In genomic region chr11:8811506-8812100, GRCm38 (mm10) we compare ENCODE assay signal across 16 mouse cellular contexts.
DNase-seq lines count a peak whose midpoint lies in the region; ATAC-seq and TF ChIP-seq lines count a peak whose summit lies in the region.
"Had no signal": no experiment of that assay in that cellular context is flagged by ENCODE, and none has a peak within 500 bp of the region (broad histone marks: within the 10 kb centered on the region; RNA-seq: fewer than 3 reads in every experiment).

No protein-coding gene starts in this region.

- DNase-seq in hindbrain, postnatal 0 days (ENCODE audit: low spot score), result no peak
- peak; percentile 49 for DNase-seq in neural tube, embryonic 10.5 days (ENCODE audit: extremely low spot score, low spot score)
- peak; percentile 63 for DNase-seq in embryonic facial prominence, embryonic 10.5 days (ENCODE audit: low spot score)
- no peak for DNase-seq in cerebellum, postnatal 36 days
- DNase-seq in testis, postnatal 10 days (ENCODE audit: low spot score), result no peak
- no peak for DNase-seq in layer of hippocampus, adult 9-11 months
- DNase-seq: adrenal gland, postnatal 36 days; cerebellum, adult 2 months; right cerebral cortex, postnatal 25 days had no signal

- no peaks in the 10 kb centered on the region for H3K36me3 ChIP-seq in hindbrain, postnatal 0 days (ENCODE audit: insufficient read depth, low read length)
- H3K36me3 ChIP-seq in hindbrain, embryonic 12.5 days, result no peaks in the 10 kb centered on the region
- H3K36me3 ChIP-seq in neural tube, embryonic 15.5 days, result no peaks in the 10 kb centered on the region
- no peaks in the 10 kb centered on the region for H3K36me3 ChIP-seq in embryonic facial prominence, embryonic 10.5 days (replicated peaks)
- H3K36me3 ChIP-seq: embryonic facial prominence, embryonic 15.5 days; liver, embryonic 15.5 days had no signal

- 19% methylated on average over 5 of the region's 5 CpGs for WGBS in hindbrain, postnatal 0 days
- WGBS in hindbrain, embryonic 12.5 days, result 0% methylated on average over 5 of the region's 5 CpGs
- WGBS in neural tube, embryonic 15.5 days, result 9% methylated on average over 5 of the region's 5 CpGs
- 5% methylated on average over 5 of the region's 5 CpGs for WGBS in embryonic facial prominence, embryonic 10.5 days

- no peak overlapping the region for H3K27ac ChIP-seq in hindbrain, postnatal 0 days
- H3K27ac ChIP-seq in hindbrain, embryonic 12.5 days, result no peak overlapping the region
- H3K27ac ChIP-seq in neural tube, embryonic 15.5 days (replicated peaks), result no peak overlapping the region
- peak overlapping the region; percentile 68 for H3K27ac ChIP-seq in embryonic facial prominence, embryonic 10.5 days (replicated peaks)
- H3K27ac ChIP-seq: embryonic facial prominence, embryonic 15.5 days; layer of hippocampus, adult 2 months; liver, embryonic 15.5 days had no signal

- no peak overlapping the region for H3K9ac ChIP-seq in hindbrain, postnatal 0 days (replicated peaks; ENCODE audit: low read length)
- H3K9ac ChIP-seq in hindbrain, embryonic 12.5 days, result no peak overlapping the region
- no peak overlapping the region for H3K9ac ChIP-seq in neural tube, embryonic 15.5 days (replicated peaks)
- H3K9ac ChIP-seq: embryonic facial prominence, embryonic 15.5 days; liver, embryonic 15.5 days had no signal

- no peaks in the 10 kb centered on the region for H3K27me3 ChIP-seq in hindbrain, postnatal 0 days (ENCODE audit: insufficient read depth, low read length)
- no peaks in the 10 kb centered on the region for H3K27me3 ChIP-seq in hindbrain, embryonic 12.5 days
- no peaks in the 10 kb centered on the region for H3K27me3 ChIP-seq in neural tube, embryonic 15.5 days (replicated peaks)
- H3K27me3 ChIP-seq in embryonic facial prominence, embryonic 10.5 days (replicated peaks; ENCODE audit: low read depth, poor library complexity, severe bottlenecking), result no peaks in the 10 kb centered on the region; the same call in 1 of the 2 replicates
- H3K27me3 ChIP-seq: embryonic facial prominence, embryonic 15.5 days; liver, embryonic 15.5 days had no signal

- H3K9me3 ChIP-seq in hindbrain, postnatal 0 days (ENCODE audit: low read length), result no peaks in the 10 kb centered on the region
- no peaks in the 10 kb centered on the region for H3K9me3 ChIP-seq in hindbrain, embryonic 12.5 days (replicated peaks)
- H3K9me3 ChIP-seq in neural tube, embryonic 15.5 days (replicated peaks), result no peaks in the 10 kb centered on the region
- no peaks in the 10 kb centered on the region for H3K9me3 ChIP-seq in embryonic facial prominence, embryonic 10.5 days
- H3K9me3 ChIP-seq: embryonic facial prominence, embryonic 15.5 days; liver, embryonic 15.5 days had no signal

- H3K4me1 ChIP-seq in hindbrain, postnatal 0 days (ENCODE audit: insufficient read depth, low read length), result no peaks in the 10 kb centered on the region
- peaks cover 10% of the 10 kb centered on the region for H3K4me1 ChIP-seq in hindbrain, embryonic 12.5 days
- no peaks in the 10 kb centered on the region for H3K4me1 ChIP-seq in neural tube, embryonic 15.5 days
- peaks cover 31% of the 10 kb centered on the region for H3K4me1 ChIP-seq in embryonic facial prominence, embryonic 10.5 days
- H3K4me1 ChIP-seq: liver, embryonic 15.5 days had no signal

- TF ChIP-seq CTCF in hindbrain, postnatal 0 days (IDR thresholded peaks at IDR 0.05; ENCODE audit: low read depth), result no peak

- ATAC-seq in hindbrain, postnatal 0 days, result 0 out of 2 replicates have a peak, but pooled peaks have one; percentile 27
- ATAC-seq in hindbrain, embryonic 12.5 days (ENCODE audit: low FRiP score), result no peak
- no peak for ATAC-seq in neural tube, embryonic 15.5 days (ENCODE audit: low FRiP score)
- ATAC-seq: CD4-positive, CD25-positive, alpha-beta regulatory T cell, adult 4 months; hindbrain, embryonic 16.5 days had no signal

- no peak overlapping the region for H3K4me2 ChIP-seq in hindbrain, postnatal 0 days (ENCODE audit: low read depth, low read length)
- H3K4me2 ChIP-seq in hindbrain, embryonic 12.5 days (replicated peaks), result no peak overlapping the region
- no peak overlapping the region for H3K4me2 ChIP-seq in neural tube, embryonic 15.5 days
- H3K4me2 ChIP-seq: embryonic facial prominence, embryonic 15.5 days; liver, embryonic 15.5 days had no signal

- no peak overlapping the region for H3K4me3 ChIP-seq in hindbrain, postnatal 0 days (ENCODE audit: low read length)
- no peak overlapping the region for H3K4me3 ChIP-seq in hindbrain, embryonic 12.5 days
- no peak overlapping the region for H3K4me3 ChIP-seq in neural tube, embryonic 15.5 days (replicated peaks)
- no peak overlapping the region for H3K4me3 ChIP-seq in embryonic facial prominence, embryonic 10.5 days
- H3K4me3 ChIP-seq: embryonic facial prominence, embryonic 15.5 days; layer of hippocampus, adult 2 months; liver, embryonic 15.5 days had no signal

Comparison
In these comparisons a context has a peak if more than half of its experiments do, and no peak if none do; other contexts are left out.
1. DNase-seq: peak in neural tube, embryonic 10.5 days (single experiment) and embryonic facial prominence, embryonic 10.5 days (single experiment); none in hindbrain, postnatal 0 days (single experiment), cerebellum, postnatal 36 days (0 of 2), testis, postnatal 10 days (single experiment) and layer of hippocampus, adult 9-11 months (single experiment).